Mouse (Mus musculus): ENCODE results near the gene Cpxm1.

Gene Cpxm1

DNA sequence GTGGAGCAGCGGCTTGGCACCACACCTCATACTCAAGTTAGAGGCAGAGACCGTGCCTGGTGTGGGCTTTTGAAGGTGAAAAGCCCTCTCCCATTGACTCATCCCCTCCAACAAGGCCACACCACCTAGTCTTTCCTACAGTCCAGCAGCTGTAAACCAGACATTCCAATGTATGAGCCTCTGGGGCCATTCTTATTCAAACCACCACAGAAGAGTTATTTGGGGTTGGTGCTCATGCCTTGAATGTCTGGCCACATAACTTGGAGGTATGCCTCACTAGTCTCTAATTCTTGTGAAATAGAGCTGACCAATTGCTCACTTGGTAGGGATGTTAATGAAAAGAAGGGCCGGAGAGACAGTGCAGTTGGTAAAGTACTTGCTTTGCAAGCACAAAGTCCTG, 47.0 kb downstream of the Cpxm1 start:
- no peak for DNase-seq (ENCODE audit: extremely low read depth, insufficient read length, low spot score)

DNA sequence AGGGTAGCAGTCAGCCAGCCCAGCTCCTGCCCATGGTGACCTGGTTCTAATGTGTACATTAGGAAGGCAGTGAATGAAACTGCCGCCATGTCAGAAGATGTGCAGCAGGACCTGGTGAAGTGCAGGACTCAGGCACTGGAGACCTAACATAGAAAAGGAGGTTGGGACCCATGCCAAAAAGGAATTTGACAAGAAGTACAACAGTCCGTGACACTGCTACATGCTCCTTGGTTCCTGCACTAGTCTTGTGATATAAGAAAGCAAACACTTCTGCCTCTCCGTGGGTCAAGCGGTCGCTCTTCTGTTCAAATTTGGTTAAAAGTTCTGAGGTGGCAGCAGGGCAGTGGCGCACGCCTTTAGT, 56.2 kb downstream of the Cpxm1 start:
- DNase-seq (ENCODE audit: extremely low read depth, insufficient read length, low spot score) = no peak

All from 3134 (cell line).